Mouse (Mus musculus): ENCODE data around the gene Galnt16.
A peak's percentile ranks its signal among the peaks of the same experiment; 100 is the strongest.

Gene Galnt16

DNA sequence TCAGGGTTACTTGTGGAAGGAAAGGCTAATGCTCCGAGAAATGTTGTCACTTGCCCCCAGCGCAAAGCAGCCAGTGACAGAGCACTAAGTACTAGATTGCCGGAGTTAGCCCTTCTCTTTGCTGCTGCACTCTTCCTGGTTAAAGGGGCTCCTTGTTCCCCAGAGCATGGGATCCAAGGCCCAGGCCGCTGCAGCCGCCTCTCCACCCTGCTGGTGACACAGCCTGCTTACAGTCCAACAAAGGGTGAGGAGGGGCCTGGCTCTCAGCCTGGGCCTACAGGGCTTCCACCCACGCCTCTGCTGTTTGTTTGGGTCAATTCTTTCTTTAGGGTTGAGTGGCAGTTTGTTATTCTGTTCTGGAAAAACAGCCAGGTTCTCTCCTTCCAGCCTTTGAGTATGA lies 80.7 kb downstream of the Galnt16 start:
- DNase-seq (ENCODE audit: low read depth), result no peak

DNA sequence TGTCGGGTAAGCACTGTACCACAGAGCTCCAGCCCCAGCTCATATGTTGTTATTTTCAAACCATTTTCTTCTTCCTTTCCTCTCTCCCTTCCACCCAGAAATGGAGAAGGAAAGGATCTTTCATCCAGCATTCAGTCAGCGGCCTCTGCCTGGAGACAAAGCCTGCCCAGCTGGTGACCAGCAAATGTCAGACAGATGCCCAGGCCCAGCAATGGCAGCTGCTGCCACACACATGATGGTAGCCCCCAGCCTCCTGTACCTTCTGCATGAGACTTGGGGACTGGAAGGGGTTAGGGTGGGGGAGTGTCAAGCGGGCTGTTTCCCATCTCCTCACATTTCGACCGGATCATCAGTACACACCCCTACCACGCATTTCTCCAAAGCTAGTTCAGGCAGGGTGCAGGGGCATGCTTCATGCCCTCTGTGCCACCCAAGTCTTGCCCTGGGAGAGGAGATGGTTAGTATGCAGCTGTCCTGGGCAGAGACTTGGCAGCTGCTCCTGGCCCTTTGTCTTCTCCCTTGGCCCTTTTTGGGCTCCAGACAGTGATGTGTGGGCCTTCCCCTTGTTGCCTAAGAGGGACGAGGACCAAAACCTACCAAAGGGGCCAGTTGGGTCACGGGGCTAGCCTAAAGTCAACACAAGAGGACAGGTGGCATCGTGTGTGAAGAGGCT lies 83.7 kb downstream of the Galnt16 start:
- no peak for DNase-seq (ENCODE audit: low read depth)

DNA sequence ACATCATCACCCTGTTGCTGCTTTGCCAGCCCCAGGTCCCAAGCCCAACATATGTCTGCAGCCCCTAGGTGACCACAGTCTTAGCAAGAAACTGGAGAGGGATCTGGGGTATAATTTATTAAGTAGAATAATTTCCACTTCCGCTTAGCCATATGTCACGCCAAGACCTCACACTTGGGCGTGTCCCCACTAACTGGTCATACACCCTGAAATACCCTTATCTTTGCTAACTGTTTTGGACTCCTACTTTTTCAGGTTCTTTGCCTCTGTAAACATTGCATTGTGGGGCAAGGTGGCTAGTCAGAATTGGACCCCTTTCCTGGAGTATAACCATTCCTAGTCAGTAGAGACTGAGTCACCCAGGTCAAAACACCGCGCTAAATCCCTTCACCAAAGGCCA lies 84.4 kb downstream of the Galnt16 start:
- no peak for DNase-seq (ENCODE audit: low read depth)

DNA sequence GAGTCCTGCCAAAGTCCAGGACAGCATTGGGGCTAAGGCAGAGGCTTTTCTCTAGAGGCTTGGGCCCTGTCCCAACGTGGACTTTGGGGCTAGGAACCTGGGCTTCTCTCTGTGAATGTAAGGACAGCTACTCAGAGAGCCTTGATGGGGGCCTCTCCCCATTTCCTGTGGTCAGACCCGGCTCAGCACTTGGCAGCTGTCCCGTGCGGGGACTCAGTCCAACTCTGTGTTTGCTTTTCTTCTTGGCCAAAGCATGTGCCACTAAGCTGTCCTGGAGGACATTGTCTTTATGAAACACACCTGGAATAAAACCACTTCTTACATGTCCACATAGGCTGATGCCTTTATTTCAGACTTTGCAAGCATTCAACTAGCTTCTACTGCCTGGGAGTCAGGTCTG lies 85.5 kb downstream of the Galnt16 start:
- no peak for DNase-seq (ENCODE audit: low read depth)

DNA sequence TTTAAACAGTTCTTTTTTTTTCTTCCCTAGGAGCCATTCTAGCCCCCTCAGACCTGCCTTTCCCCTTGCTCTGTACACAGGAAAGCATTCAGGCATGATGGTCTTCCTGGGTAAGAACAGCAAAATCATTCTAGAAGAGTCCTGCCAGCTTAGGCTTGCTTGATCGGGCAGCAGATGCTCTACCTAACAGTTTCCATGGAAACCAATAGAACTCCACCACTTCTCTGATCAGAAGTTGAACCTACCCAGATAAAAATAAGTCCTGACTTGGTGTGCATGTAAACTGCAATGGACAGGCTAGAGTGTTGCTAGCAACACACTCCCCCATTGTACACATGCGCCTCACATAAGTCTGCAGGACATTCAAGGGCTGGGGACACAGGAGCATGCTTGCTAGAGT lies 86.1 kb downstream of the Galnt16 start:
- no peak for DNase-seq (ENCODE audit: low read depth)

DNA sequence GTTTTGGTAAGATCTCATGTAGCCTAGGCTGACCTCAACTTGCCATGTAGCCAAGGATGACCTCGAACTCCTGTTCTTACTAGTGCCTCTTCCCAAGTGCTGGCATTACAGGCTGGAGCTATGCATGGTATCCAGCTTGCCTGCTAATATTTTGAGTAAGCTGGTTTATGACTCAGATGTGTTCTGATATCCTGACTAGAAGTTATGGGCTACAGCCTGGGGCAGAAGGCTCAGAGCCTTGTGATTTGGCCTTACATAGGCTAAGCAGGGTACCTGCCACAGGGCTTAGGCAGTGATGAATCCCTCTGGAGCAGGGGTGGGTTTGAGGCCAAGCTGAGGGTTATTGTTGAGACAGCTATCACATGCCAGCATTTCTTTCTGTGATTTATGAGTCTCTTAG lies 90.5 kb downstream of the Galnt16 start:
- DNase-seq (ENCODE audit: low read depth), result no peak

- DNase-seq (ENCODE audit: low read depth), result no peak
Observed at GRCm38 (mm10) chr12:80609928-80610327, 91.9 kb downstream of the Galnt16 start.

DNA sequence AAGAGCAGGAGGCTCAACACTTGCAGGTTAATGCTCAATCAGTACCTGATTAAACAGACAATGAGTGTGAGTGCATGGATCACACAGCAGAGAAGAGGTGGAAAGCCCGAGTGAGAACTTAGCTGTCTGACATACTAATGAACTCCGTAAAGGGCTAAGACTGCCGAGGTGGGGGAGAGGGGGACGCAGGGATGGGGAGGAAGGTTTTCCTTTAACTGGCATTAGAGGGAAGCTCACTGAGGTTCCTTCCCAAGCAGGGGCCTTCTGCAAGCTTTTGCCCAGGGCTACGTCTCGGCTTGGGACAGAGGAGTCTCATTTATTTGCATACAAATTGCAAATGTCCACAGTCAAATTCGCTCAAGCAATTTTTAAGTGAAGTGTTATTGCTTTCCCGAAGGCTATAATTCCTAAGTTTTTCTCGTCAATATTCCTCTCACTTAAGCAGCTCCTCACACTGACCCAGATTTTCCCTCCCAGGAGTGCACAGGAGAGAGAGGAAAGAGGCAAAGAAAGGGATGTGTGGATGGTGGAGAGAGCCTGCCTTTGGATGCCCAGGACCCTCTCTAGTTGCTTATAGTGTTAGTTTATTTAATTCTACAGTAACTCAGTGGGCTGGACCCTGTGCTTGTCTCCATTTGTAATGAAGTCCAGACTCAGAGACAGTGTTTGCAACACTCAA lies 94.2 kb downstream of the Galnt16 start:
- no peak for DNase-seq (ENCODE audit: low read depth)

DNA sequence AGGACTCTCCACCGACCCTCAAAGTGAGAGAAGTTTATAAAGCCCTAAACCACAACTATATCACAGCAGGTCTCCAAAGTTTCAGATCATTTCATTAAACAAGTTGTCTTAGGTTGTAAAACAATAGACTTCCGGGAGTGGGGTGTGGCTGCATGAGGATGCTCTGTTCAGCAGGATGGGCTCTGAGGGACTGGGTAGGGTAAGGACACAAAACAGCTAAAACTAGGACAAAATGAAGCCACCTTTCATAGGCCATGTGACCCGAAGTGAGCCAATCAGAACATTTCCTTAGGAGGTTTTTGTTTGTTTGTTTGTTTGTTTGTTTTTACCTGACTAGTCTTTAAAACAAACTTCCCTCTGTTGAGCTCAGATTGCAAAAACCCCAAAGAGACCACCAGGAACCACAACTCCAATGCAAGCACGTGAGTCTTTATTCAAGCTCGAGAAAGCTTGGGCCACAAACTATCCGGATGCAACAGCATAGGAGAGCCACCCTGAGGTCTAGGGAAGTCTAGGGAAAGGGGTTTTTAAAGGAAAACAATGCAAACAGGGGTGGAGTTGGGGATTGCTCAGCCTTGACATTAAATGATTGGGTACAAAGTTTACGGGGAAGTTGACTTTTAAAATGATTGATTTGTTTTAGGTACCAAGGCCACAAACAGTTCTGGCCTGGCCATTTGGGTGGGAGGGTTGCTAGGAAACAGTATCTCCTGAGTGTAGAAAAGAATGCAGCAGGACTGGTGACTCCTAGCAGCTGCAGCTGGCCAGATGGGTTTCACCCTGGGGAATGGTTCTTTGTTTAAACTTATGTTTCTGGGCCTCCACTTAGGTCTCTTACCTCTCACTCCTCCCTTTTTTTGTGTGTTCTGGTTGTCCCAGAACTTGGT lies 97.5 kb downstream of the Galnt16 start:
- DNase-seq (ENCODE audit: low read depth), result no peak

- DNase-seq (ENCODE audit: low read depth), result no peak
Observed at GRCm38 (mm10) chr12:80620501-80620900, 102.4 kb downstream of the Galnt16 start.

DNA sequence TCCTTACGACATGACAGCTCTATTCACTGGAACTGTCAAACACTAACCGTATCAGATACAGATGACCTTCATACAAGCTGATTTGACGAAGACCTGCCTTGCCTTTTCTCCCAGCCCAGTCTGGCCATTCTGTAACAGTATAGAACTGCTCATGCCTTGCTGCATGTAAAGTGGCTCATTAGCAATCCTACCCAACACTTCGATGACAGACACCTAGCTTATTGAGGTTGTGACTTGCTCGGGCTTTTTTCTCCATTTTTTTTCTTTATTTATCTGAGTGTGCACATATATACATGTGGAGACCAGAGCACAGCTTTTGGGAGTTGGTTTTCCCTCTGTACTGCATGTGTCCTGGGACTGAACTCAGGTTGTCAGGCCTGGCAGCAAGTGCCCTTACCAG lies 113.7 kb downstream of the Galnt16 start:
- no peak for DNase-seq (ENCODE audit: low read depth)

DNA sequence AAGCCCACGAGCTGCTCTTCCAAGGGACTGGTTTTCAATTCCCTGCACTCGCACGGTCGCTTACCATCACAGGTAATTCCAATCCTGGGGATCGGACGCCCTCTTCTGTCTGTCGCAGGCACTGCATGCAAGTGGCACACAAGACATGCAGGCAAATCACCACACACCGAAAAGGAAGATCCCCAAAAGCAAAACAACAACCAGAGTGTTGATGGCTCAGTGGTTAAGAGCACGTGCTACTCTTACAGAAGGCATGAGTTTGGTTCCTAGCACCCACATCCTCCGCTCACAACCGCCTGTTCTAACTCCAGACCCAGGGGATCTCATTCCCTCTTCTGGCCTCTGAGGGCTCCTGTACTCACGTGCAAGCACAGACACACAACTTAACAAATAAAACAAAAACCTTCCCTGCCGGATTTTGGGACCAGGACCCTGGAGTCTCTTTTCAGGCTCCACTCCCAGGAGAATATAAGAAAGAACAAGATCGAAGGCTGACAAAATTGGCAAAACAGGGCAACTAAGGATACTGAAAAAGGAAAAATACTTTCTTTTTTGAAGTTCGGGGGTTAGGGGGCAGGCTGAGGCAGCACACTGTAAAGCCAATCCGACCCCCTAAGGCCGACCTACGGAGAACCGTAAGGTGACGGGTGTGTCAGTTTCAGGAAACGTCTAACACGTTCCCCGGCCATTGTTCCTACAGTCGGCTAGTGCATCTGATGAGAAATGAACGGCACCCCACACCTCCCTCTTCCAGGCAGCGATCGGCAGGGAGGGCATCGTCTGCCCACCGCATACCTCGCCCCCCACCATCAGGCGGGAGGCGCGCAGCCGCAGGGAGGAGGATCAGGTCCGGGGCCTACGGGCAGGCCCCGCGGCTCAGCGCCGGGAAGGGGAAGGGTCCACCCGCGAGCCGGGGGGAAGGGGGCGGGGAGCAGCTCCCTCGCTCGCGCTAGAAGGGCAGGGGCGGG lies 124.9 kb downstream of the Galnt16 start:
- DNase-seq (ENCODE audit: low read depth), result peak; percentile 87

- DNase-seq (ENCODE audit: low read depth), result peak; percentile 97
Observed at GRCm38 (mm10) chr12:80643693-80644505, 125.8 kb downstream of the Galnt16 start, which contains the start of the genes Slc39a9 and Erh. Slc39a9 (plus strand) TSS chr12:80643883. Erh (minus strand) TSS chr12:80644341.

- no peak for DNase-seq (ENCODE audit: low read depth)
Observed at GRCm38 (mm10) chr12:80644506-80644868, 126.4 kb downstream of the Galnt16 start.

DNA sequence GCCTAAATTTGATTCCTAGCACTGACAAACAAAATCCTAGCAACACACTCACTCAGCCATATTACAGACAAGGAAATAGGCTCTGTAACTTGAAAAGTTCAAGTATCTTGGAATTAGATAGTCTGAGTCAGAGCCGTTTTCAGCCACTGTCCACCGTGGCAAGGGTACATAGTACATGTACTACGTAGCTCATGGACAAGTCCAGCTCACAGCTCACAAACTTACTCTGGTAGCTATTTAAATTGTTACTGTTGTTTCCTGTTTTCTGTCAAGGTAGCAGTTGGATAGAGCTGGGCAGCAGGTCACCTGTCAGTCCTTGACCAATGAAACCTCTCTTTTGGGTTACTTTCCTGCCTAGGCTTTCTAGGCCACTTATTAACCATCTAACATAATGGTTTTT lies 128.3 kb downstream of the Galnt16 start:
- no peak for DNase-seq (ENCODE audit: low read depth)

DNA sequence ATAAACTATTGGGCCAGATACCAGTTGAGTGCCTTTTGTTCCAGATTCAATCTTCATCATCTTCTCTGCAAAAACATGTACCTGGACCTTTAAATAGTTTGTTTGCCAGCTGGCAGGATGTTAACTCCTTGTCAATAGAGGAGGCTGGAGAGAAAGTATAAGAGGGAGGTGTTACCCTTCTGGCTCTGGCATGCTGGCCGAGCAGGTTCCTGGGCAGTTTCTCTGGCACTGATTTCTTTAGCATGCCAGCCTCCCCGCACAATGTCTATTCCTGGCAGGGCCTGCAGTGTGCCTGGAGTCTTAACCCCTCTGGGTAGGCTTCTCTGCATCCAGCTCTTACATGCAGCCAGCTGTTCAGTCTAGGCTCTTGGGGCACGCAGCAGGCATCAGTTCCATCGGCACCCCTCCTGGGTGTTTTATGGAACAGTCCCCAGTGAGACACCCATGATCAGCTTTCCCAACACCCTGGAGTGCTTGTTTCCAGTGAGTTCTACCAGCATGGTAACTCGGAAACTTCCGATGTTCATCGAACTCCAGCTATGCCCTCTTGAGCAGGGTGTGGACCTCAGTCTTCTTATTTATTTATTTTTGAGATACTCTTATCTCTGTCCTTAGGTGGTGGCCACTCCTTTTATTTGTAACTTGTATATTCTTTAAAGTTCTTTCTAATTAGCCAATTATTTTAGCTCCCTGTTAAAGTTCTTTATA lies 136.0 kb downstream of the Galnt16 start:
- no peak for DNase-seq (ENCODE audit: low read depth)

- no peak for DNase-seq (ENCODE audit: low read depth)
Observed at GRCm38 (mm10) chr12:80654659-80655025, 136.6 kb downstream of the Galnt16 start.

GRCm38 (mm10) chr12:80658661-80659060 lies 140.6 kb downstream of the Galnt16 start:
- DNase-seq (ENCODE audit: low read depth), result no peak

GRCm38 (mm10) chr12:80662322-80662721 lies 144.2 kb downstream of the Galnt16 start:
- DNase-seq (ENCODE audit: low read depth), result no peak

- no peak for DNase-seq (ENCODE audit: low read depth)
Observed at GRCm38 (mm10) chr12:80663935-80664334, 145.9 kb downstream of the Galnt16 start.

Measured in induced T-regulatory cell, adult 2 months (primary cell).